Mouse (Mus musculus) thymus, adult 2 months (tissue): Measurements from ENCODE around the gene Fpgs. TPM values are rescaled to one million over a fixed set of nuclear protein-coding genes. Genes with fewer than 3 reads are reported as not detected.
A peak's percentile ranks its signal among the peaks of the same experiment; 100 is the strongest.

Source experiments
- DNase-seq: peaks from one replicate; pipeline ENCODE4 v3.0.0; 2021
- H3K27ac ChIP-seq: fragments of 200-500 bp; 2 replicates; pipeline ENCODE4 v1.5.1; 2012; ENCODE audit warnings: low read length, control low read depth; ENCODE audit not compliant: control insufficient read depth, insufficient read depth
- H3K27me3 ChIP-seq: fragments of 200-500 bp; 2 replicates; pipeline ENCODE4 v1.6.1; 2012; ENCODE audit warnings: mild to moderate bottlenecking, low read length, moderate library complexity, mixed read lengths; ENCODE audit not compliant: control insufficient read depth, insufficient read depth
- H3K36me3 ChIP-seq: fragments of 200-500 bp; 2 replicates; pipeline ENCODE4 v1.6.1; 2012; ENCODE audit warnings: mild to moderate bottlenecking, low read length, moderate library complexity; ENCODE audit not compliant: control insufficient read depth, insufficient read depth
- H3K4me1 ChIP-seq: fragments of 200-500 bp; replicated peaks from 2 replicates; pipeline ENCODE4 v1.6.1; 2012; ENCODE audit warnings: low read length; ENCODE audit not compliant: control insufficient read depth, insufficient read depth
- H3K4me3 ChIP-seq: fragments of 200-500 bp; 2 replicates; pipeline ENCODE4 v1.5.1; 2012; ENCODE audit warnings: mild to moderate bottlenecking, low read length, control low read depth, moderate library complexity; ENCODE audit not compliant: control insufficient read depth, insufficient read depth
- CTCF ChIP-seq: fragments of 200-500 bp; IDR thresholded peaks from 2 replicates; pipeline ENCODE4 v1.5.1; 2012; ENCODE audit warnings: mild to moderate bottlenecking, control low read depth, low read length, moderate library complexity, borderline replicate concordance; ENCODE audit not compliant: control insufficient read depth, poor library complexity, insufficient read depth; ENCODE audit errors: extremely low read depth
- POLR2A ChIP-seq: fragments of 200-500 bp; IDR thresholded peaks from 2 replicates; pipeline ENCODE4 v1.6.1; 2012; ENCODE audit warnings: mild to moderate bottlenecking, low read length, control low read depth, moderate library complexity; ENCODE audit not compliant: control insufficient read depth, poor library complexity, insufficient read depth; ENCODE audit errors: extremely low read depth
- WGBS: fragments of 180-500 bp; shearing (Covaris S2); methylation state at CpG from one replicate; pipeline ENCODE4 v1.1.7; 2018; 5-methylcytosine and 5-hydroxymethylcytosine counted together
- polyA plus RNA-seq: library from polyadenylated mRNA; depleted of rRNA; stranded (reverse); fragments of >200 nt; gene quantifications from 2 replicates; pipeline ENCODE4 v1.2.3, GENCODE M21; 2012

Gene Fpgs
- polyA plus RNA-seq, 1 experiment: 61.8 TPM

DNA sequence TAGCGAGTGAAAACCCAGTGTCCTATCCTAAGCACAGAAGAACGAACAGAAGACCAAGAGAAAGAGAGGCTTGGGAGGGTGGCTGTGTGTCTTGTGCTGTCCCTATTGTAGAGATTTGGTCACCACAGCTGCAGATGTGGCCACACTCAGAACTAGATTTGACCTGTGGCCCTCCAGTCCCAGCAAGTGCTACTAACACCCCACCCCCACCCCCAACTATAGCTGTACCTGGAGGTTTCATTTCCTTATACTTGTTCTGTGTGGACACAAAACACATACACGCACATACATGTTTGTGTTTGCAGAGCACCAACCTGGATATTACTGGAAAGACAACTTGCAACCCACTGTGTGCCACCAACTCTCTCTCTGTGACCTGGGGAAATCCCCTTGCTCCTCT, 16.1 kb upstream of the Fpgs start:
- Histone ChIP-seq H3K4me1 (peaks cover 49% of the 10 kb centered on the region), H3K36me3 (no peaks in the 10 kb centered on the region), H3K4me3 (no peak overlapping the region), H3K27ac (peak overlapping the region; percentile 4; the same call in 1 of the 2 replicates), H3K27me3 (no peaks in the 10 kb centered on the region)
- TF ChIP-seq CTCF (no peak), POLR2A (no peak)
- WGBS: 94% methylated on average over 3 of the region's 3 CpGs
- no peak for DNase-seq

GRCm38 (mm10) chr2:32718761-32719160, 14.8 kb upstream of the Fpgs start:
- H3K4me1 ChIP-seq: peaks cover 58% of the 10 kb centered on the region
- no peak overlapping the region for H3K27ac ChIP-seq
- H3K36me3 ChIP-seq: no peaks in the 10 kb centered on the region
- 39% methylated on average over 9 of the region's 9 CpGs for WGBS
- DNase-seq: no peak
- no peak overlapping the region for H3K4me3 ChIP-seq
- no peaks in the 10 kb centered on the region for H3K27me3 ChIP-seq
- TF ChIP-seq CTCF (no peak), POLR2A (no peak)

- H3K27me3 ChIP-seq: no peaks in the 10 kb centered on the region
- H3K4me3 ChIP-seq: no peak overlapping the region
- TF ChIP-seq CTCF (0 out of 2 replicates have a peak, but pooled peaks have one; percentile 13), POLR2A (no peak)
- 21% methylated on average over 4 of the region's 4 CpGs for WGBS
- DNase-seq: peak; percentile 32
- peaks cover 40% of the 10 kb centered on the region for H3K4me1 ChIP-seq
- H3K36me3 ChIP-seq: peaks cover 4% of the 10 kb centered on the region
- peak overlapping the region; percentile 46 for H3K27ac ChIP-seq
Measured at GRCm38 (mm10) chr2:32714987-32715425, 11.1 kb upstream of the Fpgs start.

DNA sequence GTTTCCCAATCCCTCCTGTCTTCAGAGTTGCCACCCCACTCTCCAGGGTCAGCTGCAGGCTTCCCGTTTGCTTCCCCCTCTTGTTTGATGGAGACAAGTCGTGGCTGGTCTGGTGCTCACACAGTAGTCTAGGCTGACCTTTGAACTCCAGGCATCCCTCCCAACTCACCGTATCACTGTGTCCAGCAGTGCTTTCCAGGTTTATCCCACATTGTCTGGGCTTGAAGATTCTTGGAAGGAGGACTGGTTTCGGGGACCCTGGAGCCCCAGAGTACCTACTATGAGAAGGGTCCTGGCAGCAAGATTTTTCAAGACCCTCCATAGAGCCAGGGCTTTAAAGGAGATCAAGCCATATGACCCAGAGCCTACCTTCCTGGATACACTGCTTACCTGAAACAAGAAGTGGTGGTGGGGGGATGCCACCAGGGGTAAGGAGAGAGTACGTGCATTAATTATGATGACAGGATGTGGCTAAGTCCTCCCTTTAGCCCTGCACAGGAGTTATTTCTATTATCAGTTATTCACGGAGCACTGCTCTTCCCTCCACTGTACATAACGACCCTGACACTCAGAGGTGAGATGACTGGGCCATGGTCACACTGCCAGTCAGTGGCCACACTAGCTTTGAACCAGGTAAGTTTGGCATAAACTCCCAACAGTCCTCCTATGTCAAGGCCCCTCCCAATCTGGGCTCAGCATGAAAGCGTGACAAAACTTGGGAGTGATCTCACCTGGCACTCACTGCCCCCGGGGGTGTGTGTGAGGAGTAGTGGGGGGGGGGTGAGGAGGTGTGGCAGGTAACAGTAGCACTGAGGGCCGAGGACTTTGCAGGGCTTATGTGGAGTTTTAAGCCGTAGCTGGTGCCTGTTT, 10.4 kb upstream of the Fpgs start:
- H3K4me3 ChIP-seq: no peak overlapping the region

GRCm38 (mm10) chr2:32712934-32713817, 9.2 kb upstream of the Fpgs start, which contains the start of gene Cdk9:
Gene Cdk9 (minus strand): TSS chr2:32713076.
- Histone ChIP-seq H3K4me3 (peak within 1 kb of the TSS; percentile 89), H3K4me1 (peaks cover 24% of the 10 kb centered on the region), H3K36me3 (peaks cover 21% of the 10 kb centered on the region), H3K27me3 (no peaks in the 10 kb centered on the region), H3K27ac (peak within 1 kb of the TSS; percentile 38)
- under 1% methylated on average over 68 of the region's 79 CpGs for WGBS
- peak; percentile 91 for DNase-seq
- TF ChIP-seq CTCF: peak; percentile 98
- no peak; the same call in 1 of the 2 replicates for TF ChIP-seq POLR2A

More for the DNA sequence above, 10.4 kb upstream of the Fpgs start:
- DNase-seq: no peak
- H3K27ac ChIP-seq: peak overlapping the region; percentile 46
- H3K36me3 ChIP-seq: peaks cover 11% of the 10 kb centered on the region
- H3K4me1 ChIP-seq: peaks cover 34% of the 10 kb centered on the region
- TF ChIP-seq POLR2A: no peak
- TF ChIP-seq CTCF: no peak
- 35% methylated on average over 11 of the region's 11 CpGs for WGBS
- H3K27me3 ChIP-seq: no peaks in the 10 kb centered on the region

DNA sequence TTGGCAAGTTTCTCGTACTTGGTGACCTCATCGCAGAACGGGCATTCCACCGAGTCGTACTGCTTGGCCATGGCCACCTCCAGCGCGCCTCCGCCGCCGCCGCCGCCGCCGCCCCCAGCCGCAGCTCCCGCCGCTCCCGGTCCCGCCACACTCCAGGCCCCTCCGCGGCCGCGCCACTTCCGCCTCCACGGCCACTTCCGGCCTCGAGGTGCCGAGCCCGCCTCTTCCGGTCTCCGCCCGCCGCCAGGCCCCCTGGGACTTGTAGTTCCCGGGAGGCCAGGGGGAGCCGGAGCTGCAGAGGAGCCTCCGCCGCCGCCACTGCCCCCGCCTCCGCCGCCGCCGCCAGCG, 8.6 kb upstream of the Fpgs start:
- WGBS: under 1% methylated on average over 39 of the region's 44 CpGs
- no peaks in the 10 kb centered on the region for H3K27me3 ChIP-seq
- peak; percentile 96 for DNase-seq
- TF ChIP-seq CTCF: no peak
- TF ChIP-seq POLR2A: peak; percentile 40; the same call in 1 of the 2 replicates
- H3K36me3 ChIP-seq: peaks cover 27% of the 10 kb centered on the region
- peak overlapping the region; percentile 38 for H3K27ac ChIP-seq
- peak overlapping the region; percentile 89 for H3K4me3 ChIP-seq
- peaks cover 24% of the 10 kb centered on the region for H3K4me1 ChIP-seq
